ENCODE assay signal across 8 mouse cellular contexts in the genomic region with DNA sequence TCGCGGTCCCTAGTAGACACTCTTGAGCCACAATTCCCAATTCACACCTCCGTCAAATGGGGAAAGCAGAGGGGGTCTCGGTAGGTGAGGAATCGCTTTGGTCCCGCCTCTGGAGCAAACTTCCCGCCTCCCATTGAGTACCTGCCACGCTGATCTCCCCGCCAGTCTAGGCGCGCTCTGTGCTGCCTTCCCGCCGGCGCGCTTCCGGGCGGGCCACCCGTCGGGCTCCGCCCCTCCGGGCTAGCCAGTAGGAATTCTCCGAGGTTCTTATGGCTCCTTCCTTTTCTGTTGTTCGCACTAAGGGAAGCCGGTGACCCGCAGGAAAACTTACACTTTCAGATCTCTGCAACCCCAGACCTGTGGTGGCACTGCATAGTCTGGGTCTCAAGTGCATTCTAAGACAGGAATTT. TPM values are rescaled to one million over a fixed set of nuclear protein-coding genes. Genes with fewer than 3 reads are reported as not detected.
A peak's percentile ranks its signal among the peaks of the same experiment; 100 is the strongest.
DNase-seq lines count a peak whose midpoint lies in the region; ATAC-seq and TF ChIP-seq lines count a peak whose summit lies in the region.

A gene (minus strand): TSS at position 198 of the 410 bp plus-strand sequence.

- no peak for ATAC-seq in hindbrain, embryonic 12.5 days (ENCODE audit: low FRiP score)

- no peaks in the 10 kb centered on the region for H3K27me3 ChIP-seq in cerebellum, adult 2 months (ENCODE audit: control insufficient read depth, insufficient read depth, low read length)
- H3K27me3 ChIP-seq in erythroblast, embryonic 14.5 days (ENCODE audit: control insufficient read depth), result no peaks in the 10 kb centered on the region
- no peaks in the 10 kb centered on the region for H3K27me3 ChIP-seq in hindbrain, embryonic 12.5 days
- H3K27me3 ChIP-seq in liver, adult 2 months (ENCODE audit: control insufficient read depth, insufficient read depth, low read length), result no peaks in the 10 kb centered on the region
- H3K27me3 ChIP-seq in myocyte (ENCODE audit: control insufficient read depth, insufficient read depth, insufficient read length), result no peaks in the 10 kb centered on the region

- peak within 1 kb of the TSS; percentile 17 for H3K4me3 ChIP-seq in cerebellum, adult 2 months (replicated peaks; ENCODE audit: insufficient read depth, low read depth, low read length)
- peak within 1 kb of the TSS; percentile 71 for H3K4me3 ChIP-seq in erythroblast, embryonic 14.5 days (replicated peaks)
- H3K4me3 ChIP-seq in hindbrain, embryonic 12.5 days, result peak within 1 kb of the TSS; percentile 39
- peak within 1 kb of the TSS; percentile 45 for H3K4me3 ChIP-seq in liver, adult 2 months (ENCODE audit: insufficient read depth, low read depth, low read length)
- H3K4me3 ChIP-seq in myocyte, result peak within 1 kb of the TSS; percentile 38

- H3K36me3 ChIP-seq in erythroblast, embryonic 14.5 days (ENCODE audit: control insufficient read depth), result peaks cover 50% of the 10 kb centered on the region
- peaks cover 20% of the 10 kb centered on the region for H3K36me3 ChIP-seq in hindbrain, embryonic 12.5 days
- H3K36me3 ChIP-seq in liver, adult 2 months (ENCODE audit: control insufficient read depth, insufficient read depth, low read length), result peaks cover 2% of the 10 kb centered on the region; the same call in 1 of the 2 replicates
- H3K36me3 ChIP-seq in myocyte (ENCODE audit: control insufficient read depth, insufficient read depth), result peaks cover 5% of the 10 kb centered on the region

- 2% methylated on average over 25 of the region's 25 CpGs for WGBS in cerebellum, adult 2 months
- WGBS in hindbrain, embryonic 12.5 days, result under 1% methylated on average over 25 of the region's 25 CpGs
- under 1% methylated on average over 25 of the region's 25 CpGs for WGBS in liver, adult 2 months

- peaks cover 4% of the 10 kb centered on the region; the same call in 1 of the 2 replicates for H3K79me2 ChIP-seq in liver, adult 2 months (ENCODE audit: control insufficient read depth, insufficient read depth, low read length)
- H3K79me2 ChIP-seq in myocyte (ENCODE audit: control insufficient read depth, insufficient read depth), result peaks cover 14% of the 10 kb centered on the region

- H3K27ac ChIP-seq in cerebellum, adult 2 months (ENCODE audit: insufficient read depth, low read length), result no peak within 1 kb of the TSS
- no peak within 1 kb of the TSS; the same call in 1 of the 2 replicates for H3K27ac ChIP-seq in hindbrain, embryonic 12.5 days
- H3K27ac ChIP-seq in liver, adult 2 months (replicated peaks; ENCODE audit: insufficient read depth, low read depth, low read length), result peak within 1 kb of the TSS; percentile 57

- no peak within 1 kb of the TSS for H3ac ChIP-seq in myocyte (ENCODE audit: control insufficient read depth, insufficient read length)

- H3K9me3 ChIP-seq in erythroblast, embryonic 14.5 days (ENCODE audit: control insufficient read depth, low read length), result no peaks in the 10 kb centered on the region
- no peaks in the 10 kb centered on the region for H3K9me3 ChIP-seq in hindbrain, embryonic 12.5 days (replicated peaks)

- peaks cover 16% of the 10 kb centered on the region for H3K4me1 ChIP-seq in cerebellum, adult 2 months (ENCODE audit: control insufficient read depth, insufficient read depth, low read length)
- H3K4me1 ChIP-seq in erythroblast, embryonic 14.5 days (ENCODE audit: control insufficient read depth), result peaks cover 78% of the 10 kb centered on the region
- peaks cover 30% of the 10 kb centered on the region for H3K4me1 ChIP-seq in hindbrain, embryonic 12.5 days
- peaks cover 19% of the 10 kb centered on the region for H3K4me1 ChIP-seq in liver, adult 2 months (ENCODE audit: control insufficient read depth, insufficient read depth, low read length)

- peak within 1 kb of the TSS; percentile 72 for H3K4me2 ChIP-seq in hindbrain, embryonic 12.5 days (replicated peaks)
- peak within 1 kb of the TSS; percentile 99 for H3K4me2 ChIP-seq in myocyte (ENCODE audit: low read depth)

- TF ChIP-seq CTCF in cerebellum, adult 2 months (IDR thresholded peaks at IDR 0.05; ENCODE audit: borderline replicate concordance, insufficient read depth, low read depth, low read length), result no peak
- TF ChIP-seq CTCF in liver, adult 2 months (IDR thresholded peaks at IDR 0.05; ENCODE audit: low read depth, low read length), result no peak

- TF ChIP-seq POLR2A in cerebellum, adult 2 months (IDR thresholded peaks at IDR 0.05; ENCODE audit: borderline replicate concordance, insufficient read depth, low read length), result no peak
- no peak for TF ChIP-seq POLR2A in liver, adult 2 months (IDR thresholded peaks at IDR 0.05; ENCODE audit: extremely low read depth, insufficient read depth, low read length)
- peak; percentile 54 for TF ChIP-seq POLR2A in myocyte (IDR thresholded peaks at IDR 0.05; ENCODE audit: insufficient read length, low read depth)

- peak within 1 kb of the TSS; percentile 55 for H3K9ac ChIP-seq in hindbrain, embryonic 12.5 days
- H3K9ac ChIP-seq in liver, adult 2 months (ENCODE audit: low read depth, low read length), result peak within 1 kb of the TSS; percentile 69

- DNase-seq in cerebellum, adult 2 months, result peak; percentile 32 to 33
- DNase-seq in cerebellum, postnatal 36 days, result no peak
- DNase-seq in adrenal gland, adult 8-10 months, result peak; percentile 55
- peak; percentile 58 for DNase-seq in liver, adult 2 months (ENCODE audit: extremely low read depth, low read depth, low spot score)
- peak; percentile 80 for DNase-seq in yolk sac, embryonic 10.5 days (ENCODE audit: low spot score)

TF ChIP-seq in myocyte, 11 proteins besides CTCF, POLR2A, EP300 and RAD21:
- TF ChIP-seq USF1 (IDR thresholded peaks at IDR 0.05; ENCODE audit: low read depth) (no peak), POLR2AphosphoS2 (IDR thresholded peaks at IDR 0.05; ENCODE audit: insufficient read length, low read depth) (peak; percentile 63), TCF3 (IDR thresholded peaks at IDR 0.05; ENCODE audit: insufficient read length, low read depth) (no peak), MYOG (IDR thresholded peaks at IDR 0.05; ENCODE audit: control insufficient read depth in 1 of 3, insufficient read depth in 1 of 3, insufficient read length in 2 of 3, low read depth in 2 of 3) (no peak), E2F4 (IDR thresholded peaks at IDR 0.05; ENCODE audit: insufficient read depth) (peak; percentile 79)

RNA-seq across cellular contexts. Expression of the gene that starts here (rescaled TPM):
- polyA plus RNA-seq in cerebellum, adult 2 months (2012; rRNA removed), result 3.2 and 4.4 TPM in 2 replicates
- total RNA-seq in adrenal gland, adult 8-10 months (2022), result 1 to 10 TPM; 1.0 to 2.3 (median 1.4) TPM
- polyA plus RNA-seq in erythroblast, embryonic 14.5 days (2012), result 5.6 and 9.3 TPM in 2 replicates
- polyA plus RNA-seq in hindbrain, embryonic 12.5 days (2016; fragmentation: Nextera tagmentation; extraction: Ambion mirVana), result 10.8 and 11.6 TPM in 2 replicates
- 0.37 and 0.94 TPM in 2 replicates for total RNA-seq in liver, adult 2 months (2014; rRNA removed)
- polyA plus RNA-seq in liver, adult 2 months (2012; rRNA removed), result 3.8 and 4.7 TPM in 2 replicates
- polyA plus RNA-seq in myocyte (2012; fragmentation: generic; extraction: Trizol), result 1.9 TPM

Comparison
In these comparisons a context has a peak if more than half of its experiments do, and no peak if none do; other contexts are left out.
1. DNase-seq: peak in cerebellum, adult 2 months (2 of 2), adrenal gland, adult 8-10 months (single experiment), liver, adult 2 months (single experiment) and yolk sac, embryonic 10.5 days (single experiment); none in cerebellum, postnatal 36 days (0 of 2).
2. H3K4me3 ChIP-seq: peak in every context shown above with its lines; median percentile 71 in erythroblast, embryonic 14.5 days; 45 in liver, adult 2 months; 39 in hindbrain, embryonic 12.5 days; 38 in myocyte; 17 in cerebellum, adult 2 months.